Mouse (Mus musculus) gonadal fat pad, adult 2 months (tissue): ENCODE results near the gene Gm10912. TPM values are rescaled to one million over a fixed set of nuclear protein-coding genes. Genes with fewer than 3 reads are reported as not detected.
A peak's percentile ranks its signal among the peaks of the same experiment; 100 is the strongest.
"Not testable (repeated sequence)": the region's sequence is repeated elsewhere in the genome, so short reads cannot be mapped to it uniquely, and the experiment has no call there.

Experiments
- DNase-seq: peaks from one replicate; pipeline ENCODE4 v3.0.0-alpha.2; 2012; ENCODE audit warnings: low read depth
- polyA plus RNA-seq: library from polyadenylated mRNA; depleted of rRNA; stranded (reverse); fragments of >200 nt; gene quantifications from 2 replicates; pipeline ENCODE4 v1.2.3, GENCODE M21; 2012

Gene Gm10912
- polyA plus RNA-seq, 1 experiment: 0.12 TPM

DNA sequence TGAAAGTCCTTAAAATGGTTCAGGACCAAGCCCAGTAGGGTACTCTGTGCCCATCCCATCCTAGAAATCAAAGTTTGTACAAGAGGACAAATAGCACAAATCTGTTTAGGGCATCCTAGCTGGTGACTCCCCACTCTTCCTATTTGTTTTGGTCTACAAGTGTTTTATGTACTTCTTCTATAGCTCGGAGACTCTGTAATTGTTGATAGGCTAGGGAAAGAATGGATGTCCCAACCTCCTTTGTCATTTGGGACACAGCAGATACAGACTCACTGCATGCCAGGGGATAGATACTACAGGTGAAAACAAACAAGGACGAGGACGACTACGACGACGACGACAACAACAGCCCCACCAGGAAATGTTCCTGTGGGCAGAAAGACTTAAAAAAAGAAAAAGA is 2.8 kb downstream of the Gm10912 start, which contains the start of gene Gm10799:
Gm10799 (minus strand) TSS at position 101 of the 400 bp plus-strand sequence.
- DNase-seq: not testable (repeated sequence)

DNA sequence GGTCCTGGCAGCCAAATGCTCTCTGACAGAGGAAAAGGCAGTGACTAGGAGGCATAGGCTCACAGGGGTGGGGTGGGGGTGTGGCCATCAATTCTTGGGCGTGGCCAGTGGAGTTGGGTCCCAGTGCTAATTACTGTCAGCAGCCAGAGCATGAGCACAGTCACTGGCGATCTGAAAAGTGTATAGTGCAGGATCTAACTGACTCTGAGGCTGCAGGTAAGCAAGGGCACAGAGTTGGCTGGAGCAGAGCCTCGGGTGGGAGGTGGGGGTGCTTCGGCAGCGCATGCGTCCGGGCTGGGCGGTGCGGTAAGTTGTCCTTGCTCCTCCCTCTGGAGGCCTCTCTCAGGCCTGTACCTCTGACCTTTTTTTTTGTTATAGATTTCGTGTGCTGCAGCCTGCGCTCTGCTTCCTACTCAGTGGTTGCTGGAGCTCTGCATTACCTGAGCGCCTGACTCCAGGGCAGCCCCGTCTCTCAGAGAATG is 4.1 kb downstream of the Gm10912 start, which contains the start of gene Cd59b:
Cd59b (plus strand) TSS at position 146 of the 482 bp plus-strand sequence.
- DNase-seq: peak; percentile 22

DNA sequence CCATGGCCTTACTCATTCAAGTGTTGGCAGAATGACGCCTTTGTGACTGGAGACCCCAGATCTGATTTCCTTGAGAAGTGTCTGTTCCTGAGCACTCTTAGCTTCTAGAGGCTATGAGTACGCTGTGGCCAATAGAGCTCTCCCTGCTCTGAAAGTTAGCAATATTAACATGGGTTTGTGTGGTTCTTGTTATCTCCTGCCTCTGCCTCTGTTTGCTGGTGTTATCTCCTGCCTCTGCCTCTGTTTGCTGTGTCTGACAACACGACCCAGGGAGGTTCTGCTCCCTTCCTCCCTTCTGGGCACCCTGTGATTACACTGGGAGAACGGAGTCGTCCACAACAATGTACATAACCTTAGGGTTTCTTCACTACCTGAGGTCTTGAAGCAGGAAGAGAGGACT is 12.7 kb downstream of the Gm10912 start:
- not testable (repeated sequence) for DNase-seq

DNA sequence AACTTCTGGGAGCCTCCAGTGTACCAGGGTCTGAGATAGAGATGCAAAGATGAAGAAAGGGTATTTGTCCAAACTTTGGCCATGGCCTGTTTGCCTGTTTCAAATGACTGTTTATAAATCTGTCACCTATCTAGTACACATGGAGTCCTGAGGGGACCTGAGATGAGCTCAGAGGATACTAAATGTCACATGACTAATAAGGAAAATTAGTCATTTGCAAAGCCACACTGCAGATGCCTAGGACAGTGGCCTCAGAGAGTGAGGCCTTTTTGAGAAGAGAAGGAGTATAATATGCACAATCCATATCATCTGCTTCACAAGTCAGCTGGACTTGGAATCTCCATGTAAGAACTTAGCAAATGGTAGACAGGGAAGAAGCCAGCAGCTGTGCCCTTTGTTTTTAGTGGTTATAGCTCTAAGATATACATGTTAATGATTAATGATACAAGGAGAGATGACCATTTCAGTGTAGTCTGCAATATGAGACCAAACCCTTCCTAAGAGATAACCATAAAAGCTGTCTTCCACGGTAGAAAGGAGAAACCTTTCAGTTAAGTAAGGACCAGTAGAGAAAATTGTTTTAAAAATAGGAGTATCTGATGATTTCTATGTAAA is 15.9 kb downstream of the Gm10912 start:
- DNase-seq: not testable (repeated sequence)

DNA sequence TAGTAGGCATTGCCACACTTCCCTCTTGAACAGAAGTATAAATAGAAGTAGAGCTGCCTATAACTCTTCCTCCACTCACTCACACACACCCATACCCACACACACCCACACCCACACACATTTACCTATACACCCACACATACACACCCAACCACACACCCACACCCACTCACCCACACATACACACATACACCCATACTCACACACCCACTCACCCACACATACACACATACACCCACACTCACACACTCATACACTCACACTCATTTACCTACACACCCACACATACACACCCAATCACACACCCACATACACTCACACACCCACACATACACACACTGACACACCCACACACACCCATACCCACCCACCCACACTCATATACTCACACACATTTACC is 16.8 kb downstream of the Gm10912 start:
- DNase-seq: no peak

DNA sequence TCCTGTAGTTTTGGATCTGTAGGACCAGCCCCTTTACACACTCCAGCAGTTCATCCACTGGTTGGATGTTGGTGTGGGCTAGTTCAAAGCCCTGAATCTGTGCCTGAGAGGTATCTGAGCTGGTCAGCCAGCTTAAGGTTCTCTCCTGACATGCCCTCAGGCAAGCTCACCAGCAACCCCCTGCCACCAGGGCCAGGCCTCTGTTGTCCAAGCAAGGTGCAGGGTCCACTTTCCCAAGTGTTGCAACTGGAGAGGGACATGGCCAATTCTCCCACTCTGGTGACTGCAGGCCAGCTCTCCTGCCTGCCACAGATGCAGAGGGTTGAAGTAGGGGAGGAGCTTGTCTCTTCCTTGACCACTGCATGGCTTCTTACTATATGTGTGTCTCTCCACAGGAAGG is 18.4 kb downstream of the Gm10912 start:
- not testable (repeated sequence) for DNase-seq

DNA sequence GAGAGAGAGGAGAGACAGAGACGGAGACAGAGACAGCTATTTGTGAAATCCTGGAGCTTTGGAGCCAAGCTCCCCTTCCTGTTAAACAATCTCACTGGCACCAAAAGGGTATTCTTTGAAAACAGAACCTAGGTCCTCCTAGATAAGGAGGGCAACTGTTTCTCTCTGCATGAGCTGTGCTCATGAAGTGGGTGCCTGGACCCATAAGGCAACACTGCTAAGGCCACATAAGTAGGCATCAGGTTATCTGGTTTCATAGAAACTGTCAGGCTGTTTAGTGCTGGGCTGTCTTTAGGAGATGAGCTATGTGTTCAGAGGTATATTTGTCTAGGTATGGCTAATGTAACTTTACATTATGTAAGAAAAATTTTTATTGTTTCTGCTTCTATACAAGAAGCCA is 21.9 kb downstream of the Gm10912 start:
- DNase-seq: not testable (repeated sequence)

DNA sequence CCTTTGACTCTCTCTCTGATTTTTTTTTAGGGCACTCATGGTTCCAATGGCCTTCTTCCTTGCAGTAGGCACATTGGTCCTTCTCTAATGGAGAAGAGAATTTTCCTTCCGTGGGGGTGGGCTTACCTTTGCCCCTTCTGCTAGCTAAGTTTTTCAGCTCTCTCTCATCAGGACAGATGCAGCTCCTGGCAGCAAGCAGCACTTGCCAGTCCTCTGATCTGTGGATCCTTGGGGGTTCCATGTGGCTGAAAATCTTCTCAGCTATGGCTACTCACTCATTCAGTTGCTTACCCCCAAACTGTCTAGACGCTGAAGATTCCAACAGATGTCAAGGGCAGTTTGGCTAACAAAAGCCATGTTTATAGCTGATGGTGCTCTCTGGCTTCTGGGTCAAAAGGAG is 27.7 kb downstream of the Gm10912 start:
- no peak for DNase-seq

DNA sequence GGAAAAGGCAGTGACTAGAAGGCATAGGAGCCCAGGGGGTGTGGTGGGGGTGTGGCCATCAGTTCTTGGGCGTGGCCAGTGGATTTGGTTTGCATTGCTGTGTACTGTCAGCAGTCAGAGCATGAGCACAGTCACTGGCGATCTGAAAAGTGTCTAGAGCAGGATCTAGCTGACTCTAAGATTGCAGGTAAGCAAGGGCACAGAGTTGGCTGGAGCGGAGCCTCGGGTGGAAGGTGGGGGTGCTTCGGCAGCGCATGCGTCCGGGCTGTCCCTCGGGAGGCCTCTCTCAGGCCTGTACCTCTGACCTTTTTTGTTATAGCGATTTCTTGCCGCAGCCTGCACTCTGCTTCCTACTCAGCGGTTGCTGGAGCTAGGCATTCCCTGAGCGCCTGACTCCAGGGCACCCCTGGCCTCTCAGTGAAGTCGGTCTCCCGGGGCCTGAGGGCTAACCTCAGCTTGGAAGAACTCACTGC is 30.2 kb downstream of the Gm10912 start, which contains the start of gene Cd59a:
Cd59a (plus strand) TSS at position 61 of the 473 bp plus-strand sequence.
- DNase-seq: peak; percentile 41

DNA sequence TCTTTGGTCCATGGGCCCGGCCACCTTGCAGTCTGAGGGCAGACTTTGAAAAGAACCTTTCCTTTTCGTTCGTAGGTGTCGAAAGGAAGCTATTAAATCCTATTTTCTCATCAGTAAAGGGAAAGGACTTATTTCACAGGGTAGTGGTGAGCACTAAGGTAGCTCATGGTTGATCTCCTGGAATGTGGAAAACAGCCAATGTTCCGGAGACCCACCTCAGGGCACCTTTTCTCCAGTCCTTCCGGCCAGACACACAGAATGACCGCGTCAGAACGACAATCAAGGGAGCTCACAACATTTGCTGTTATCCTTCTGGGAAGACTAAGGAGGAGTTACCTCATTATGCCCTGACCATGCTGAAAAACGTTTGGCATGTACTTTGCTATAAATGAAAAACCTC is 30.6 kb downstream of the Gm10912 start:
- DNase-seq: no peak

DNA sequence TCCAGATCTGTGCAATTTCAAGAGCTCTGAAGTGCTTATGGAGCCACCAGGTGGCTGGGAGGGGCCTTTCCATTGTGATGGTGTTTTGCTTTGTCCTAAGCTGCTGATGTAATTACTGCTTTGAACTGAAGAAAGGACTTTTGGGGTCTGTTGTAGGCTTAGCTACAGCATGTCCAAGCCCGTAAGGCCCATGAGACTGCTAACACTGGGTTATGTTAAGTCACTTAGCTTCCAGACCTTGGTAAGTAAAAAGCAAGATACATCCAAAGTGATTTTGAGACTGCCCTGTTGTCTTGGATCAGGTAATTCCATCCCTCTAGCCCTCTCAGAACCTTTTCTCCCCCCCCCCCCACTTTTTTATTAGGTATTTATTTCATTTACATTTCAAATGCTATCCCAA is 31.2 kb downstream of the Gm10912 start:
- DNase-seq: not testable (repeated sequence)

DNA sequence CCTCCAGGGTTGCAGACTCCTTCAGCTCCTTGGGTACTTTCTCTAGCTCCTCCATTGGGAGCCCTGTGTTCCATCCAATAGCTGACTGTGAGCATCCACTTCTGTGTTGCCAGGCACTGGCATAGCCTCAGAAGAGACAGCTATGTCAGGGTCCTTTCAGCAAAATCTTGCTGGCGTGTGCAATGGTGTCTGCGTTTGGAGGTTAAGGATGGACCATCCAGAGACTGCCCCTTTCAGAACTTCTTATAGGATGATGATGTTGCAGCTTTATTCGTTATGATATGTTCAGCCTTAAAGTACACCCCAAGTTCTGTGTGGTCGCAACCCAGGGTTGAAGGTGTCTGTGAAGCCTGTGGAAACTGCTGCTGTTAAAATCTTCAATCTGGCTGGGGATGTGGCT is 31.8 kb downstream of the Gm10912 start:
- not testable (repeated sequence) for DNase-seq

DNA sequence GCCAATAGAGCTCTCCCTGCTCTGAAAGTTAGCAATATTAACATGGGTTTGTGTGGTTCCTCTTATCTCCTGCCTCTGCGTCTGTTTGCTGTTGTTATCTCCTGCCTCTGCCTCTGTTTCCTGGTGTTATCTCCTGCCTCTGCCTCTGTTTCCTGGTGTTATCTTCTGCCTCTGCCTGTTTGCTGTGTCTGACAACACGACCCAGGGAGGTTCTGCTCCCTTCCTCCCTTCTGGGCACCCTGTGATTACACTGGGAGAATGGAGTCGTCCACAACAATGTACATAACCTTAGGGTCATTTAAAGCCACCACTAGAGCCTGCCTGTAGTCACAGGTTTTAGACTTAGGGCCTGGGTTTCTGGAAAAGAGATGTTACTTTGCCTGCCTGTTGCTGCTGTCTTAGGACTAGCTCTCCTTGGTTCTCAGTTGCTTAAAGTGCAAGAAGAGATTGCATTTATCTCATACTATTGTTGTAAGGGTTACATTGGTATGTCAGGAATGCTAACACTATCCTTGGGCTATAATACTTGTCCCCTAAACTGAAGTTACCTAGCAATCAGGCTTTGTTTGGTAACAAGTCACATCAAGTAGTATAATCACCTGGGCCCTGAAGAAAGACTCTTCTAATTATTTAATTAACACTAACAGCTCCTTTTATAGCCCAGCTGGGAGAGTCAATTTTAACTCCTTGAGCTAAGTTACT is 33.1 kb downstream of the Gm10912 start:
- no peak for DNase-seq

DNA sequence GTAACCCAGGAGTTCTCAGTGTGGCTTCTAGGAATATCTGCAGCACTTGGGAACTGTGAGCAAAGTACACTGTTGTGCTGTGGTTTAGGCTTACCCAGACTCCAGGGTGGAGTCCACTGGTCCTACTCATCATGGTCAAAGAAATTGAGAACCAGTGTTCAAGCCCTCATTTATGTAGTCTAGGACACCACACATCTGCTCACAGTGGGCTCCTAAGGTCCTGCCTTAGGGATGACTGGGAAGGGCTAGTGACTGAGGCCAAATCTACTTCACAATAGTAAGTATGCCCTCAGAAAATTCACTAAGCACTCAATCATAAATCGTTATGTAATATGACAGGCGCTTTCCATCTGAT is 33.6 kb downstream of the Gm10912 start:
- DNase-seq: no peak

DNA sequence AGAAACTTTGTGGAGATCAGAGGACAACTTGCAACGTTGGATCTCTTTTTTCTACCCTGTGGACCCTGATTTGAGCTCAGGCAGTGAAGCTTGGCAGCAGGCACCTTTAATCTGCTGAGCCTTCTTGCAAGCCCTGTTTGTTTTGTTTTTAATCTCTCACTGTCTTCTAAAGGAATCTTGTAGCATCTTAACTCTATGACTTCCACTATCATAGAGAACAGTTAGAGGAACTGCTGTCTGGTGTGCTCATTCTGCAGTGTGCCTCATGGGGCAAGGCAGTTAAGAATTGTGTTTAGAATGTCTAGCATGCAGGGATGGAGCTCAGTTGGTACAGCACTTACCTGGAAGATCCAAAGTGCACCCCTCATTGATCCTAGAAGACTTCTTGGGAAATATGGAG is 34.3 kb downstream of the Gm10912 start:
- no peak for DNase-seq

DNA sequence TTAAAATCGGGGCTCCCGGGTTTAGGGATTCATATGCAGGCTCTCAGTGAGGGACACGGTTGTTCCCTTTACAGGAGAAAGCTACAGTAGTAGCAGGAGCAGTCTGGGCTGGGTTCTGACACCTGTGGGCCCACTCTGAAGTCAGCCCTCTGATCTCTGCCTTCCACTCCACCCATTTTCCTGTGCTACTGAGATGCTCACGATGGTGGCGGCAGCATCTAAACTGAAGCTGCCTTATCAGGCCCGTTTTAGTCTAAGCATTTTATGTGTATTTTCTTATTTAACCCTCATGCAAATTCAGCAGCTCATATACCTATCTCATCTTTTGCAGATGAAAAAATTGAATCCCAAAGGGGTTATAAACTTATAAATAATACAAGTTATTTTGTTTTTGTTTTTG is 39.2 kb downstream of the Gm10912 start:
- no peak for DNase-seq

DNA sequence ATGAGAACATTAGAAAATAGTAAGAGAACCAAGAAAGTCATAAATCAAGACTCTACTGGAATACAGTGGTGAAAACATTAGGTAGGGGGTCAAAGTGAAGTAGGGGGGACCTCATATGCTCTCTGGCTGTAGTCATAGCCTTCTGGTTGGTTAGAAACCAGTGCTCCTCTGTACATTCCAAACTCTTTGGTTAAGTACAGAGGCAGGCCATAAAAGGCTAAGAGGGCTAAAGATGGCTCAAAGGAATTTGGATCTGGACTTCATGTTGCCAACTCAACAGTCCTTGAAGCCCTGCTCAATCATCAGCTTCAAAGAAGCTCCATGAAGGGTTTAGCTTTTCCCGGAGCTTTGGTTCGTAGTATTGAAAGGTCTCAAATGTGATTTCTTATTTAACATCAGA is 43.4 kb downstream of the Gm10912 start:
- not testable (repeated sequence) for DNase-seq

DNA sequence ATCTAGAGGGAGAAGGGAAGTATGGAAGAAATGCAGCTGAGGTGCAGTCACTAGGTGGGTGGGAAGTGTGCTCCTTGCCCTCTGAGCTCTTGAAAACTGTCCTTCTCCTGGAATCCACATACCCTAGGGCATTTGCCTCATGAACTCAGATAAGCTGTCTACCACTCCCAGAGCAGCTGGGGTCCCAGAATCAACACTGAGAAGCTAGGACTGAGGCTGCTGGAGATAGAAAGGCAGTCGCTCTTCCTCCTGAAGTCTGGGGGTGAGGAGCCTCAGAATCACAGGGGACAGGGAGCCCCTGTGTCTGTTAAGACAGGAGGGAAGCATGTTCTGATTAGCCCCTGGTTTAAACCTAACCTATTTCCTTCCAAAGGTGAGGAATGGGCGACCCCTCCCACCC is 43.9 kb downstream of the Gm10912 start:
- DNase-seq: no peak

DNA sequence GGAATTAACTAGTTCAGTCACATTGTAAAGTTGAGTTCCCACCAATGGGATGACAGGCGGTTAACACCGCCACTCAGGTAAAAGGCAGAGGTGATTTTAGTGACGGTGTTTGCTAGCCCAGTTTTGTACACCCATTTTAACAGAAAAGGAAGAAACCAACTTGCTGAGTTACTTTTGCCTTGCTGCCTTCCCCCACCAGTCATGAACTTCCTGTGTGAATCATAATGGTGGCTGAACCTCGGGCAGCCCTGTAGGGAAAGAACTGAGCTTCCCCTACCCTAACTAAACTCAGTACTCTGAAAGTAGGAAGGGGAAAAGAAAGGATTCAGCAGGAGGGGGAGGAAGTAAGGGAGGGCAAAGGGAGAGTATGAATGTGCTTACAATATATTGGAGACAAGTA is 44.4 kb downstream of the Gm10912 start:
- no peak for DNase-seq

DNA sequence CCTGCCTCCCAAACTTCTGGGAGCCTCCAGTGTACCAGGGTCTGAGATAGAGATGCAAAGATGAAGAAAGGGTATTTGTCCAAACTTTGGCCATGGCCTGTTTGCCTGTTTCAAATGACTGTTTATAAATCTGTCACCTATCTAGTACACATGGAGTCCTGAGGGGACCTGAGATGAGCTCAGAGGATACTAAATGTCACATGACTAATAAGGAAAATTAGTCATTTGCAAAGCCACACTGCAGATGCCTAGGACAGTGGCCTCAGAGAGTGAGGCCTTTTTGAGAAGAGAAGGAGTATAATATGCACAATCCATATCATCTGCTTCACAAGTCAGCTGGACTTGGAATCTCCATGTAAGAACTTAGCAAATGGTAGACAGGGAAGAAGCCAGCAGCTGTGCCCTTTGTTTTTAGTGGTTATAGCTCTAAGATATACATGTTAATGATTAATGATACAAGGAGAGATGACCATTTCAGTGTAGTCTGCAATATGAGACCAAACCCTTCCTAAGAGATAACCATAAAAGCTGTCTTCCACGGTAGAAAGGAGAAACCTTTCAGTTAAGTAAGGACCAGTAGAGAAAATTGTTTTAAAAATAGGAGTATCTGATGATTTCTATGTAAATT is 45.7 kb downstream of the Gm10912 start:
- not testable (repeated sequence) for DNase-seq

DNA sequence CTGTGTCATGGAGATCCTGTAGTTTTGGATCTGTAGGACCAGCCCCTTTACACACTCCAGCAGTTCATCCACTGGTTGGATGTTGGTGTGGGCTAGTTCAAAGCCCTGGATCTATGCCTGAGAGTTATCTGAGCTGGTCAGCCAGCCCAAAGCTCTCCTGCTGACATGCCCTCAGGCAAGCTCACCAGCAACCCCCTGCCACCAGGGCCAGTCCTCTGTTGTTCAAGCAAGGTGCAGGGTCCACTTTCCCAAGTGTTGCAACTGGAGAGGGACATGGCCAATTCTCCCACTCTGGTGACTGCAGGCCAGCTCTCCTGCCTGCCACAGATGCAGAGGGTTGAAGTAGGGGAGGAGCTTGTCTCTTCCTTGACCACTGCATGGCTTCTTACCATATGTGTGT is 47.9 kb downstream of the Gm10912 start:
- not testable (repeated sequence) for DNase-seq

DNA sequence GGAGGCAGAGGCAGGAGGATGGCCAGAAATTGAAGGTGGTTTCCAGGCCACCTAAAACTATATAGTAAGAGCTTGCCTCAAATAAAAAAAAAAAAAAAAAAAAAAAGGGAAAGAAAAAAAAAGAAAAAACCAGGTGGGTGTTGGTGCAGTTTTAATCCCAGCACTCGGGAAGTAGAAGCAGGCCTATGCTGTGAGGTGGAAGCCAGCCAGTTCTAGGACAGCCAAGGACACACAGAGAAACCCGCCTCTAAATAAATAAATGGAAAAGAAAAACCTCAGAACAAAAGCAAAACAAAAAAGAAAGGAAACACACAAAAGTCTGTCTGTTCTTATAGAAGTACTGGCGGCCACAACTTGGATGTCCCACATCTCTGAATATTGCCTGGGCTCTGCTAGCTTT is 49.3 kb downstream of the Gm10912 start:
- DNase-seq: no peak
